Mouse (Mus musculus): Measurements from ENCODE around the gene Cdh23.

Gene Cdh23

DNA sequence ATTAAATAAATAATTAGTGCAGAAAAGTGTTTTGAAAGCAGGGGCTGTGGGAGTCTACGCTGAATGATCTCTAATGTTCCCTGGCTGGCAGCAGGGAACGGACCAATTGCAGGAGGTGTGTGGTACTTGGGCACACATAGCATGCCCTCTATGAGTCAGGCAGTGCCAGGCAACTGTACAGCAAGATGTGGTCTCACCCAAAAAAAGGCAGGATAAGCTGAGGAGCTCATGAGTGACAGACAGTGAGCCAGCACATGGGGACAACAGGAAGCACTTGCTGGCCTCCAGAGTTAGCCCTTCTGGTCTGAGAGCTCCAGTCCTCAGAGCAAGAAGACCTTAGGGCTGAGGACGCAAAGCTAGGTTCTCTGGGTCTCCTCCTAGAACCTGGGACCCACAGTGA lies 121.4 kb downstream of the Cdh23 start:
- no peak for DNase-seq

DNA sequence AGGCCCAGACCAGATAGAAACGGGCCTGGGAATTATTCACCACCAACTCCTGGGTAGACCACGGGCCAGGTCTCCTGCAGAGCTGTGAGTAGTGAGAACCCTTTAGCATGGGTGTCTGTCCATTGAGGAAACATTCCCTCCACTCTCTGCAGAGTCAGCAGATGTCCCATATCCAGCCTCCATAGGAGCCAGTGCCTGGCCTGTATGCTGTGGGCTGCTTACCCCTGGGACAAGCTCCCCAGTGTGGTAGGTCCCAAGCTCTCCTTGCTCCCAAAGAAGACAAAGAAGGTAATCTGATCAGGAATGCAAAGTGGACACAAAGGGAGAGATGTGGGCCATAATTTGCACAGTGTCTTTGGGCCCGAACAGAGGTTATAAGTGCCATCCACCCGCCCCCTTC lies 124.8 kb downstream of the Cdh23 start:
- DNase-seq: no peak

DNA sequence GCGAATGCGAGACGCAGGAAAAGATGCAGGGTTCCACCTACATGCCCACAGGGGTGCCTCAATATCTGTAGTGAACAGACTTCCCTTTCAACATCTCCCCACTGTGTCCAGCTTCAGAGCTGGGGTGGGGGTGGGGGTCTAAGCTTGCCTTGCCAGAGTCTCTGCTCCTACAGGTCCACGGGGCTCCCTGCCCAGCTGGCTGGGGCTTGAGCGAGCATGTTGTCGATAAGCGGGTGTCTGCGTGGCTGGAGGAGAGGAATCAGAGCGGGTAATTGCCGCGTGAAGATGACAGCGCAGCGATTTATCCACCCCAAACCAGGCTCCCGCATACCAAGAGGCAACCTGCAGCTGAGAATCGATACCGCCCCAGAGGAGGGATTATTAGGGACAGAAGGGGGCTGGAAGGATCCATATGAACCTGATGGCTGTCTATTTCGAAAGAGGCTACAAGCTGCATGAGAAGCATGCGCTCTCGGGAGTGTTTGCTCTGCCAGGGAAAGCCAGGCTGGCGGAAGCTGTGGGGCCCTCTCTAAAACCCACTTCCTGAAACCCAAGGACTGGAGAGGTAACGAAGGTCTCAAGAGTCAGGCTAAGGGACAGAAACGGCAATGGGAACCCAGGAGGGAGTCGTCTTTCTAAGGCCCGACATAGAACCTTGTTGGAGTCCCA lies 129.8 kb downstream of the Cdh23 start:
- no peak for DNase-seq

DNA sequence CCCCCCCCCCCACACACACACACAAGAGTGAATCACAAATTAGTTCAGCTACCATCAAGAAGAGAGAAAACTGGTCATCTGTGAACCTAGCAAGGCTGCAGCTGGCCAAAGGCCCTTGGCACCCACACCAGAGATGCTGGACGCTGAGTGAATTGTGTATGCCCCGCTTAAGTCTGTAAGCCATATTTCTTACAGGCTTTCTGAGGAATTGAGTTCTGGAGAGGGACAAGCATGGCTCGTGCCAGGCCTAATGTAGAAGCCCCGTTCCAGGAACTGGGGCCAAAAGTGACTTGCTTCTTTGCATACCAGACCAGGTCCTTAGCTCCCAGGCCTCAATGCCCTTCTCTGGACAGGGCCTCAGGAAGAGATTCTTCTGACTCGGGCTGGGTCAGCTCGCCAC lies 132.2 kb downstream of the Cdh23 start:
- DNase-seq: no peak

DNA sequence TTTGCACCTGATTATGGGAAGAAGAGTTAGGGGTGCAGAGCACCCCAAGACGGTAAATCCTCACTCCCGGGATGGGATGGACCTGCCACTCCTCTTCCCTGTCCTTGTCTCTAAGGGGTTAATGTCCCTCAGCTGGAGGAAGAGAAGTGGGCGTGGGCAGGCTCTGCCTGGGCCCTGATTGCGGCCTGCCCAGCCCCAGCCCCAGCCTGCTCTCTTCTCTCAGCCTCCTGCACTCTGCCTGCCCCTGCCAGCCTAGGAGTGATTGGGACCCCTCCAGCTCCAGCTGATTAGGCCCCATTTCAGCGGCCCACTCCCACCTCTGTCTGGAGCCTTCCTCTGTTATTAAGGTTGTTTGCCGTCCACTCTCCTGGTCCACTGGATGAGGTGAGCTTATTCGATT lies 133.3 kb downstream of the Cdh23 start:
- no peak for DNase-seq

DNA sequence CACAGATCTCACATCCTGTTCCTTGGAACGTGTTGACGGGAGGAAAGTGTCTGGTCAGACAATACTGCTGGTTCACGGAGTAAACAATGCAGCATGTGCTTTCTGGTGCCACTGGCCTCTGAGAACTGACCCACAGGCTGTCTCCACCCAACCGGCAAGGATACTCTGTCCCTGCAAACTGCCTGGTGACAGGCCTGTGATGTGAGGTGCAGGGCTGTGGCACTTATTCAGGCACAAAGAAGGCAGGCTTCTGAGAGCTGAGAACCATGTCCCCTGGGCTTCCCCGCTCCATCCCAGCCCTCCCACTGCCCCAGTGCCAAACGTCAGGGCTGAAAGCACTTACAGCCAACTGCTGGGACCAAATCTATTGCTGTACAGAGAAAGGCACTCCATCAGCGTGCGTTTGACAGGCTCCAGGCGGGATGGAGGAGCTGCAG lies 137.8 kb downstream of the Cdh23 start:
- peak; percentile 15 for DNase-seq

DNA sequence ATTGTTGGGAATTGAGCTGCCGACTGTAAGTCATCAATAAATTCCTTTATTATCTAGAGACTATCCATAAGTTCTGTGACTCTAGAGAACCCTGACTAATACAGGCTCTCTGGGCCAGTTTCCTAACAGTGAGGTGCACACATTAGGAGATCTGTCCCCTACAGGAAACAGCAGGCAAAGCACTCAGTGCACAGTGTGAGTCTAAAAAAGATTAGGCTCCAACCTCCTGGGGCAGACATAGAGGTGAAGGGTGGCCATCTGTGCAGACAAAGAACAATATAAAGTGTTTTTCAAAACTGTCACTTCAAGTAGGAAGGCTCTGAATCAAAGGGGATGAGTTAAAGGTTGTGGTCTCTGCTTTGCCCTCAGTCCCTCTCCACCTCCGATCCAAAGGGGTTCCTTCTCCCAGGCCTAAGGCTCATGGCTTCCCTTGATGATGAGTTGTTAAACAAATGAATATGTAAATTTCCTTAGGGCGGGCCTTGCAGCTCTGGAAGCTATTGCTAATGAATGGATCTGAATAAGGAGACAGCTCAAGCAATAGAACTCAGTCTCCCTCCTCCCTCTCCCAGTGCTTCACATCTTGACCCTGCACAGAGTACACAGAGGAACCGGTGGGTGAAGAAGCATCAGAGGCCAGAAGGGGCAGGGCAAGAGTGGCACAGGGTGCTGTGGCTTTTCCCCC lies 143.2 kb downstream of the Cdh23 start:
- no peak for DNase-seq

DNA sequence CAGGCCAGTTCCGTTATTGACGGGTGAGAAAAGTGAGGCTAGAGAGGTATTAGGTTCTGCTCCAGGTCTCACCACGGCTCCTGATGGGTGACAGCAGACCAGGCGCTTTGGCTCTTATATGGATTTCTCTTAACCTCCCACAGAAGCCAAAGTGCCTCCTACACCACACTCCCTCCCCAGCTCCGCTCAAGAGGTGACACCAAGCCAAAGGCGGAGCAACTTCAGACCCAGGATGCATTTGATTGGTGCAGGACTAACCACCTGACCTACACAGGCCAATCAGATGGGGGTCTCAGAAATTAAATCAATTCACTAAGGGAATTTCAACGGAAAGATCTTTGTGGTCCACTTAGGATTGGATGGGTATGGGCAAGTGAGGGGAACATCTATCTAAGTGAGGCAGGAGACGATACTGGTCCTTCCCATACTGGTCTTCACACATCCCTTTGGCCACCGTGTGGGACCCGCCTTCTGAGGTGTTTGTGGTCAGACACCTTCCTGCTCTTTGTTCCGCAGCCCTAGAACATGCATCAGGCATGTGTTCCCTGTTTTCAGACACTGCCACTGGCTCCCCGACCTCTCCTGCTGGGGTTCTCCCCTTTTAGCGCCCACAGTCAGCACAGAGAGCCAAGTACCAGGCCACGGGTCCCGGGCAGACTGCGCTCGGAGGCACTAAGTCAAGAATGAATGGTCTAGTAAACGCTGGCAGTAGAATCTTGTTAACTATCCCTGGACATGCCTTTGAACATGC lies 157.0 kb downstream of the Cdh23 start:
- DNase-seq: no peak

DNA sequence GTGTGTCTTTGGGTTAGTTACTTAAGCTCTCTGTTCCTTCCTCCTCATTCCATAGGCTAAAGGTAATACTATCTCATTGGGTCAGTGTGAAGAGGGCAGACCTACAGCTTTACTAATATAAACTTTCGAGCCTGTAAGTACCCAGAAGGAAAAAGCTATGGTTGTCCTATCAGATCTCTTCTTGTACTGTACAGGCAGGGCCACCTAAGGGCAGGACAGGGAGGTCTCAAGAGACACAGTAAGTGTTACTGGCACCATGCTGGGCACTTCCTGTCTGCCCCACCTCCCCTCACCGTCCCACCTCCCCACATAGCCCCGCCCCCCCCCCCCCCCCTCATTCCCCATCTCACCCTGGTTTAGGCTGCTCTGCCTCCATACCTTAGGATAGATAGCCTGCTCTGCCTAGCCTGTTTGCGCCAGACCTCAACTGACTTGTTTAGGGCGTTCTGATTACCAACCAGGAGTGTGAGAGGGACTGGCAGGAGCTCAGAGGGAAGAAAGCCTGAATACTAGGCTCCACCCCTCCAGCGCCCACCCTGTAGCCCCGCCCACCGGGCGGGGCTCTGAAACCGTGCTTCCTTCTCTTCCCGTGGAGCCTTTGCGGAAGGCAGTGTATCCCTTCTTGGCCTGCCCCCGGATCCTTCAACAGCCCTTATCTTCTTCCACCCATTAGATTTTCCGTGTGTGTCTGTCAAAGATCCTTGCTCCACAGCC lies 160.0 kb downstream of the Cdh23 start:
- DNase-seq: no peak

DNA sequence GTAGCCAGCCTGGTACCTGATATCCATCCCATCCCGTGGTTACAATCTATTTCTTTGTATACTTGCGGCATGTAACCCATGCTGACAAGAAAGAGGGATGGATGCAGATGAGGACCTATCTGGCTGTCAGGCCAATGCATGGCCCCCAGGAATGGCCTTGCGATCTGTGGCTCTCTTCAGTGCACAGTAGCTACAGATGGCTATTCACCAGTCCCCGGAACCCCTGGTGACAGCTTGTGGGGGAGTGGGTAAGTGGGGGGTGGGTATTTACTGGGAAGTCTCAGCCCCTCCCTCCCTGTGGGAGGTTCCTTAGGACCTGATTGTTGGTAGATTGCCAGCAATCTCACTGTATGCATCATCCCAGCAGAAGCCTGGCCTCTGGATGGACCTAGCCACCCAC lies 163.8 kb downstream of the Cdh23 start:
- DNase-seq: no peak

DNA sequence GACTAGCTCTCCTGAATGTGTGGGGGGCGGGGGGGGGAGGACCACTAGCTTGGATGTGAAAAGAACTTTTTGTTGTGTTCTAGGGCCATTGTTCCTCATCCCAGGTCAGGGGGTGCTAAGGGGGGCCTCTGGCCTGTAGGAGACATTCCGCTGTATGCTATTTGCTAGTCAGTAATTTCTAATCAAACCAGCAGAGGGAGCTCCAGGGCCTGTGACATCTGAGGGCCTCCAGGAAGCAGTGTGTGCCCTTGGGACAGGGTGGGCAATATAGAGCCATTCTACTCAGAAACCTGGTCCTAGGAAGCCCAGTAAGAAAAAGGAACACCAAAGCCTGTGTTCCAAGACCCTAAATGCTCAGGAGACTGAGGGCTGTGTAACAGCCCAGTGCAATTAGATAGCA lies 164.9 kb downstream of the Cdh23 start:
- no peak for DNase-seq

DNA sequence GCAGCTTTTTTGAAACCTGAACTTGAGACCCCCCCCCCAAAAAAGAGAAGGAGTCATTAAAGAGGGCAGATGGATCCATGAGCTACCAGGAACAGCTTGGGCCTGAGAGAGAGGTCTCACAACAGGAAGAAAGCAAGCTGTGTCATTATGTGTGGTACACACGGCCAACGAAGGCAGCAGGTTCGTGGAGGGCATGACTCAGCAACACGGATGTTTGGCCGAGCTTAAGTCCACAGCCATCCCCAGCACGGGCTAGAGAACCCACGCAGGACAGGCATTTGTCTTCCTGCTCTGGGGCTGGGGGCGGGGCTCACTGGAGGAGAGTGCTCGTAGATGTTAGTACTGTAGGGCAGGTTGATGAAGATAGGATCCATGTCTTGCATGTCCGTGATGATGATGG lies 165.7 kb downstream of the Cdh23 start:
- no peak for DNase-seq

DNA sequence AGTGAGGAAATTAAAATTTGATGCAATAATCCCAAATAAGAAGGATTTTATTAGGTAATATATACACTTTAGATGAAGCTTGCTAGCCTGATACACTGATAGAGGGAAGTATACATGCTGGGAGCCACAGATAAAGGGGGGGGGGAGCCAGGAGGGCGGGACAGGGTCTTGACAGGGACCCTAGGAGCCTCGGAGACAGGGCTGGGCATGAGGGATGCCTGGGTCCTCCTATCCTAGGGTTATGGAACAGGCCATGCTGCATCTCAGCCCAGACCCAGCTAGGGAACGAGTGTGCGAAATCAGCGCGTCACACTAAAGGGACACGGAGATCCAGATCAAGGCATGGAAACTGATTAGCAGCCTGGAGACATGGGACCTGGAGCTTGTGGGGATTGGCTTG lies 168.3 kb downstream of the Cdh23 start:
- no peak for DNase-seq

DNA sequence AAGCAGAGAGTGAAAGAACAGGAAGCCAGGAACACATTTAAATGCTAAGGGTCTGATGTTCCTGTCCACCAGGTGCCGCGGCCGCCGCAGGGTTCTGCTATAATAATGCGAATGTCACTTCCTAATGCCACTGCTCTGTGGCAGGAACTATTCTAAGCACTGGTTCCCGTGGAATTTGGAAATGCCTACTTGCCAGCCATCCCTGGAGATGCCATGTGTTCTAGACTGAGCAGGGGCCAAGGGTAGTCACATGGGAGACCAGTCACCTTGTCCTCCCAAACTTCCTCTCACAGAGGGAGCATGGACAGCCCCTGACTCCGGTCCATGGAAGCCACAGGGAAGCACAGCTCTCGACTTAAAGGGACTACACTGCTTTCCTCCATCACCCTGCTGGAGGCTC lies 171.2 kb downstream of the Cdh23 start:
- no peak for DNase-seq

DNA sequence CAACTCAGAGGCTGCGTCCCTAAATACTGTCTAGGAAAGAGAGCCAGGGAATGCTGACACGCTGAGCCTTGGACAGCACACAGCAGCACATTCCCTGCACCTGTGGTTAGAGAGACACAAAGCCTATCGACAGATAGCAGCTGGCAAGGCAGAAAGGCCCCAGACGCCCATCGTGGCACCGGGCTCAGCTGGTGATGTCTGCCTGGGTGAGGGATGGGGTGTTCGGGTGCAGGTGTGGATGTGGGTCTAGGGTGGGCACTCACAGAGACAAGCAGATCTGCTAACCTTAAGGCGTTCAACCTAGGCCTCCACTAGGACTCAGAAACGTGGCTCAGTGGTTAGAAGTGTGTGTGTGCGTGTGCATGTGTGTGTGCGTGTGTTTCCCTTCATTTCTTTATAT lies 180.0 kb downstream of the Cdh23 start:
- DNase-seq: no peak

DNA sequence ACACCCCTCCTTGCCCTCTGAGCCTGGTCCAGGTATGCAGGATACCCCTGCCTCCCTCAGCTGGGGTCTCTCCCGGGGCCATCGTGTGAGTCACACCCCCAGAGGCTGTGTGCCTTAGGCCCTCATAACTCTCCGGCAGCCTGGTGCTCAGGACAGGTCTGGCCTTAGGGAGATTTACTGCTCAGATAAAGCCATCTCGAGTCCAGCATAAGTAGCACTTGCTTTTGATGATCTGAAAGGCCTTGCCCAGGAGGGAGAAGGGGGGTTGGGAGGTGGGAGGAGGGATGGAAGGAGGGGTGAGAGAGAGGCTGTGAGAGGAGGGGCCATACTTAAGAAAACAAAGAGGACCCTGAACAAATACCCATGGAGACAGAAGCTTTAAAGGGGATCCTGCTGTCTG lies 197.8 kb downstream of the Cdh23 start:
- DNase-seq: no peak

DNA sequence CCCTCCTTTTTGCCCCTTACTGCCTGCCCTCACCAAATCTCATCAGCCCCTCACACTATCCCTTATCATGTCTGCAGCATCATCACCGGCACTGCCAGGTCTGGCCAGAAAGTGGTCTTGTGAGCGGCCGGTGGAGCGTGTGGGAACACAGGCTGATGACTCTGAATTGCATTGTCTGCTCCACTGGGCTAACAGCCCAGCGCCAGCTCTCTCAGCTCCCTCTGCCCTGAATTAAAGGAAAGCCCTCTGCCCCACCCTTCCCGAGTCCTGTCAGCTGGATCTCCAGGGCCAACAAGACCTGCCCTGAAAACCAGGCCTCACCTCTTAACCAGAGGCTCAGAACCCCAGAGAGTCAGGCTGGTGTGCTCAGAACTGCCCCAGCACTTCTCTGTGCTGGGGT lies 201.2 kb downstream of the Cdh23 start:
- no peak for DNase-seq

DNA sequence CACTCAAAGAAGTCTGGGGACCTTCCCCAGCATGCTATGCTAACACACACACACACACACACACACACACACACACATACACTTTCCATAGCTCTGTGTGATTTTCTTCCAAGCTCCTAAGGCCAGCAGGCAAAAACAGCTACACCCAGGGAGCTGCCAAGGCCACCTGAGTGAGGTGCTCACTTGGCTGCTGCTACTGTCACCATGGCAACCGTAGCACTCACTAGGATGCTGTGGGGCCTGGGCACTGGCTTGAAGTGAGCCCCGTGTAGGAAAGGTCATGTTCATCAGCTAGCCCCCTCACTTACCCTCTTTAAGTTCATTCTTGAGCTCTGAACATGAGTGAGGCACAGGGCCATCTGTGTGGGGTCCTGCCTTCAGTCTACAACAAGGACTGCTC lies 204.8 kb downstream of the Cdh23 start:
- DNase-seq: no peak

DNA sequence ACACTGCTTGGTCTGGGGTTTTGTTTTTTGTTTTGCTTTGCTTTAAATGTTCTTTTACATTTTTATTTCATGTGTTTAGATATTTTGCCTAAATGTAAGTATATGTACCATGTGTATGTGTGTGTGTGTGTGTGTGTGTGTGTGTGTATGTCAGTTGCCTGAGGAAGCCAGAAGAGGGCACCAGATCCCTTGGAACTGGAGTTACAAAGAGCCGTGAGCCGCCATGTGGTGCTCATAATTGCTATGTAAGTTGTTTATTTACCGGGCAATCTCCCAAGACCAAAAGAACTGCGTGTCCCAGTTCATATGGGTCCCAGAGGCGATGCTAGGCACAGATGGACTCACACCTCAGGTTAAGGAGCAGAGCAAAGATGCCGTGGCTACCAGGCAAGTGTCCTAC lies 214.9 kb downstream of the Cdh23 start:
- no peak for DNase-seq

DNA sequence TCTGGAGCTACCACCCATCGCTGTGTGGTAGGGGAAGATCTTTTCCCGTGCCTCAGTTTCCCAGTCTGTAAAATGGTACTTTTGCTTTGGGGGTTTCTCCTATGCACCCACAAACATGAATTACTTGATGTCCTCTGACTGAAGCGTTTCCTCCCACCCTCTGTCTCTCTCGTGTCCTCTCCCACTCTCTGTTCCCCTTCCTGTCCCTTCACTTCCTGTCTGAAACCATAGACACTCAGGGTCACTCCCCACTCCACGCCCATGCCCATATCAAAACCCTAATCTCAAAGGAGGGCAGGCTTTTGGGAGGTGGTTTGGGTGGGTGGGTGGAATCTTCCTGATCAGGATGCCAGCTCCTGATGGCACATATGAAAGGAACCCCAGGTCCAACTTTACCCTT lies 221.7 kb downstream of the Cdh23 start:
- no peak for DNase-seq

DNA sequence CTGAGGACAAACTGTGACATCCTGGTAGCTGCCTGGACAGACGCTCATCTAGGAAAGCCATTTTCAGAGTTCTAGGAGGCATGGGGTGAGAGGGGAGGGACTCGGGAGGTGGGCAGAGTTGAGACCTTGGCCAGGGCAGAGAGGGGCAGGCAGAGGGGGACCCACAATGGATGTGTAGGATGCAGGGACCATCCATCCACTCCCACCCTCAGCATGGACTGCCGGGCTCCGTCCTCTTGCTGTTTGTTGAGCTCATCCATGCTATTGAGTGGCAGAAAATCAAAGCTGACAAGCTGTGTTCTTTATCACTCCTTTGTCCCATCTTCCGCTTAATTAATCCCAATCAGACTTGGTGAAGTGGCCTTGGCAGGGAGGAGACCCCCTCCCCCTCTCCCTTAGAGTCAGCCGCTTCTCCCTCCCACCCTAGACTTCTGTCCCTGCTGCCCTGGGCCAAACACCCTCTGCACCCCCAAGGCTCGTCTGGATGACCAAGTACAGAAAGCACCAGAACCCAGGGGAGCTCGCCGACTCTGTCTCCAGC lies 222.4 kb downstream of the Cdh23 start:
- no peak for DNase-seq

DNA sequence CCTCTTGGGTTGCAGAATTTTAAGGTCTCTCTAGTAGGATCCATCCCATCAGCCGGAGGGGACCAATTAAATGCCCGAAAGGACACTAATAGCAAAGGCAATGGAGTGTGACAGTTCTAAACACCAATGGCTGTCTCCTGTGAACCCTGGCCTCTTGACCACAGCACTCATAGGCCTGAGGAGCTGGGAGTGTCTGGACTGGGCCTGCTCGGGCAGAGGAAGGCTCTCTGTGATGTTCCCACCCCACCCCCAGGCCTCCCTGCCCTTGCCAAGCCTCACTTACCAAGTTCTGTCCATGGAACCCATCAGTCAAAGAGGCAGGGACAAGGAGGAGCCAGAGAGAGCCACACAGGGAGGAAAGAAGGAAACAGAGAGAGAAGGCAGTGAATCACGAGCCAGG lies 228.5 kb downstream of the Cdh23 start:
- no peak for DNase-seq

DNA sequence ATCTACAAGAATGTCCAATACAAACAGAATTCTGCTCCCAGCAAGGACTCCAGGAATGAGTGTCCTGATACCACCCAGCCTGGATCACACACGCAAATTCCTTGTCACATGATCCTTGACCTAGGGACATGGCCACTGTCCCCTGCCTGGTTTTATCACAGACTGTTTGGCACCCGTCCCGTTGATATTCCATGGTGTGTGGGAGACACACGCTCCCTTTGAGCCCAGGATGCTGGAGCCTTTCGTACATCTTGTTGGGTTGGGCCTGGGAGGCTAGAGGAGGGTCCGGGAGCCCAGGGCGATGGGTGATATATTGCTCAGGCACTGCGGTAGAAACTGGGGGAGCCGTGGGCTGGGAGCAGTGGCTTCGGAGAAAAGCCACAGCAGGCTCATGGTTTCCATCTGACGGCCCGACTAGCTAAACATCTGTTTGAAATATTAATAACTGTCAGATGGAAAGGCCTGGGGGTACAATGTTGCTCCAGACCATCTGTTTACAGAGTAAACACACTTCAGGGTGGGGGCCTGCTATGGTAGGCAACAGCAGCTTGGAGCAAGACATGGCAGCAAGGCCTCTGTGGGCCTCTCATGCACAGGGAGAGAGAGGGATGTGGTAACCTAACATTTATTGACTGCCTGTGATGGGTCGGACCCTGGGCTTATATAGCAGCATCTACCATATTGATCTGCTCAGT lies 232.2 kb downstream of the Cdh23 start:
- DNase-seq: no peak

Data from kidney, adult 11 months (tissue).